25 mouse cellular contexts compared by ENCODE assay signal in the genomic region with DNA sequence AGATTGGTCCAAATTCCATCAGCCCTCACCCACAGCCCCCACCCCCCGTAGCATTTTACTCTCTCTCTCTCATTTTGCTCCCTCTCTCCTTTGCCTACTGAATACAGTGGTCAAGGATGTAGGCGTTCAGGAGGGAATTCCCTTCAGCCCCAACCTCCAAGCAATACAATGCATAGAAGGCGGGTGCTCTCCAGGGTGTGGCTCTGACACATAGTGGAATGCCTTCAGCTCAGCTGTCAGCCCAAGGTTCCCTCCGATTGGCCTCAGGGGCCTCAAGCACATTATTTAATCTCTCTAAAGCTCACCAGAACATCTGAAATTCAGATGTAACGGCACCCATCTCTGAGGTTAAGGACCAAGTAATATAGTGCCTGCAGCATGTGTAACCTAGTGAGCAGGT.
DNase-seq lines count a peak whose midpoint lies in the region; ATAC-seq lines count a peak whose summit lies in the region.
"Had no signal": no experiment of that assay in that cellular context is flagged by ENCODE, and none has a peak within 500 bp of the region (broad histone marks: within the 10 kb centered on the region; RNA-seq: fewer than 3 reads in every experiment).

No protein-coding gene starts in this region.

- 61% methylated on average over 5 of the region's 5 CpGs for WGBS in midbrain, embryonic 14.5 days

- H3K27ac ChIP-seq in midbrain, embryonic 14.5 days (replicated peaks; ENCODE audit: low read depth, low read length): no peak overlapping the region
- H3K27ac ChIP-seq: forebrain, embryonic 10.5 days; forebrain, embryonic 13.5 days; gastrocnemius, adult 2 months; heart, embryonic 13.5 days; hindbrain, embryonic 14.5 days; hindbrain, postnatal 0 days had no signal

- no peak overlapping the region for H3K9ac ChIP-seq in midbrain, embryonic 14.5 days (replicated peaks; ENCODE audit: low read length)
- H3K9ac ChIP-seq: forebrain, embryonic 13.5 days; heart, embryonic 13.5 days; hindbrain, embryonic 14.5 days had no signal

- DNase-seq in 3T3-L1 (ENCODE audit: low read depth, low spot score) (peak; percentile 73), ZHBTc4 (ENCODE audit: low read depth, low spot score) (peak; percentile 34)
- DNase-seq in Muller cell, postnatal 12 days (ENCODE audit: inconsistent ontology term): peak; percentile 21
- no peak for DNase-seq in midbrain, embryonic 14.5 days
- no peak for DNase-seq in frontal cortex, postnatal 10 days (ENCODE audit: low spot score in 2 of 2)
- no peak for DNase-seq in adrenal gland, postnatal 36 days
- DNase-seq: adrenal gland, postnatal 10 days; cerebellum, adult 11-12 months; cerebellum, adult 9-10 months; cerebellum, postnatal 14 days; gastrocnemius, adult 2 months; gastrocnemius, postnatal 14 days; heart, adult 18-20 months; heart, postnatal 14 days; heart, postnatal 4 days; kidney, adult 18-20 months had no signal

- no peaks in the 10 kb centered on the region for H3K27me3 ChIP-seq in midbrain, embryonic 14.5 days (ENCODE audit: control insufficient read depth, insufficient read depth, low read length)
- H3K27me3 ChIP-seq: forebrain, embryonic 13.5 days; heart, embryonic 13.5 days had no signal

- H3K4me3 ChIP-seq in midbrain, embryonic 14.5 days (replicated peaks; ENCODE audit: low read depth, low read length): no peak overlapping the region
- H3K4me3 ChIP-seq: forebrain, embryonic 10.5 days; forebrain, embryonic 13.5 days; gastrocnemius, adult 2 months; heart, embryonic 13.5 days had no signal

- no peaks in the 10 kb centered on the region for H3K9me3 ChIP-seq in midbrain, embryonic 14.5 days (ENCODE audit: control insufficient read depth, low read length)
- H3K9me3 ChIP-seq: forebrain, embryonic 10.5 days; forebrain, embryonic 13.5 days; heart, embryonic 13.5 days had no signal

- no peak for ATAC-seq in midbrain, embryonic 14.5 days (ENCODE audit: low FRiP score, low TSS enrichment)
- ATAC-seq: CD4-positive, CD25-positive, alpha-beta regulatory T cell, adult 4 months; forebrain, embryonic 13.5 days; forebrain, embryonic 16.5 days; hindbrain, postnatal 0 days; inflammation-experienced regulatory T-cells, adult 6 months; intestine, embryonic 16.5 days had no signal

- peaks cover 15% of the 10 kb centered on the region for H3K4me1 ChIP-seq in midbrain, embryonic 14.5 days (ENCODE audit: control insufficient read depth, insufficient read depth, low read length)

- no peaks in the 10 kb centered on the region for H3K36me3 ChIP-seq in midbrain, embryonic 14.5 days (ENCODE audit: control insufficient read depth, insufficient read depth, low read length)
- H3K36me3 ChIP-seq: forebrain, embryonic 10.5 days; heart, embryonic 13.5 days had no signal

- H3K4me2 ChIP-seq in midbrain, embryonic 14.5 days (ENCODE audit: low read length): no peak overlapping the region
- H3K4me2 ChIP-seq: forebrain, embryonic 13.5 days; heart, embryonic 13.5 days; hindbrain, embryonic 14.5 days had no signal

Comparison
In these comparisons a context has a peak if more than half of its experiments do, and no peak if none do; other contexts are left out.
1. DNase-seq: peak in 3T3-L1 (single experiment), Muller cell, postnatal 12 days (single experiment) and ZHBTc4 (single experiment); none in midbrain, embryonic 14.5 days (single experiment), frontal cortex, postnatal 10 days (0 of 2) and adrenal gland, postnatal 36 days (0 of 2).